Mouse (Mus musculus): ENCODE measurements around the gene Myog.

Myog gene

GRCm38 (mm10) chr1:134283108-134283507 lies 6.7 kb upstream of the Myog start:
- DNase-seq (ENCODE audit: low spot score in 2 of 2) = no peak

GRCm38 (mm10) chr1:134285458-134286120 lies 4.2 kb upstream of the Myog start:
- no peak for DNase-seq (ENCODE audit: low spot score in 2 of 2)

GRCm38 (mm10) chr1:134288239-134288638 lies 1.6 kb upstream of the Myog start:
- no peak for DNase-seq (ENCODE audit: low spot score in 2 of 2)

GRCm38 (mm10) chr1:134290300-134290699 lies 511 bp downstream of the Myog start:
- DNase-seq (ENCODE audit: low spot score in 2 of 2) = no peak

GRCm38 (mm10) chr1:134290909-134291308 lies 1.1 kb downstream of the Myog start:
- DNase-seq (ENCODE audit: low spot score in 2 of 2) = peak in 1 of 2 experiments; percentile 39

- DNase-seq (ENCODE audit: low spot score in 2 of 2) = no peak
These were observed 1.8 kb downstream of the Myog start for GRCm38 (mm10) chr1:134291555-134291954.

GRCm38 (mm10) chr1:134292073-134292472 lies 2.3 kb downstream of the Myog start:
- DNase-seq (ENCODE audit: low spot score in 2 of 2) = no peak

- DNase-seq (ENCODE audit: low spot score in 2 of 2) = no peak
These were observed 2.8 kb downstream of the Myog start for GRCm38 (mm10) chr1:134292601-134293000.

GRCm38 (mm10) chr1:134293276-134293675 lies 3.5 kb downstream of the Myog start:
- DNase-seq (ENCODE audit: low spot score in 2 of 2) = no peak

- no peak for DNase-seq (ENCODE audit: low spot score in 2 of 2)
These were observed 4.2 kb downstream of the Myog start for GRCm38 (mm10) chr1:134293738-134294604.

GRCm38 (mm10) chr1:134297265-134297664 lies 7.5 kb downstream of the Myog start:
- DNase-seq (ENCODE audit: low spot score in 2 of 2) = no peak

- no peak for DNase-seq (ENCODE audit: low spot score in 2 of 2)
These were observed 9.0 kb downstream of the Myog start for GRCm38 (mm10) chr1:134298636-134299411.

GRCm38 (mm10) chr1:134302568-134303238 lies 12.9 kb downstream of the Myog start:
- DNase-seq (ENCODE audit: low spot score in 2 of 2) = peak in 1 of 2 experiments; percentile 46

GRCm38 (mm10) chr1:134304940-134305339 lies 15.2 kb downstream of the Myog start:
- no peak for DNase-seq (ENCODE audit: low spot score in 2 of 2)

GRCm38 (mm10) chr1:134307409-134307808 lies 17.6 kb downstream of the Myog start:
- DNase-seq (ENCODE audit: low spot score in 2 of 2) = no peak

GRCm38 (mm10) chr1:134310291-134310690 lies 20.5 kb downstream of the Myog start:
- DNase-seq (ENCODE audit: low spot score in 2 of 2) = no peak

- no peak for DNase-seq (ENCODE audit: low spot score in 2 of 2)
These were observed 20.9 kb downstream of the Myog start for GRCm38 (mm10) chr1:134310729-134311128.

- no peak for DNase-seq (ENCODE audit: low spot score in 2 of 2)
These were observed 22.0 kb downstream of the Myog start for GRCm38 (mm10) chr1:134311760-134312159.

GRCm38 (mm10) chr1:134315181-134315580 lies 25.4 kb downstream of the Myog start:
- no peak for DNase-seq (ENCODE audit: low spot score in 2 of 2)

GRCm38 (mm10) chr1:134316361-134316760 lies 26.6 kb downstream of the Myog start:
- DNase-seq (ENCODE audit: low spot score in 2 of 2) = no peak

GRCm38 (mm10) chr1:134318261-134318660 lies 28.5 kb downstream of the Myog start:
- DNase-seq (ENCODE audit: low spot score in 2 of 2) = no peak

Data from spleen, postnatal 10 days (tissue).